Mouse (Mus musculus): ENCODE measurements around the gene Cyp4f39. TPM values are rescaled to one million over a fixed set of nuclear protein-coding genes. Genes with fewer than 3 reads are reported as not detected.

Cyp4f39 gene
- total RNA-seq (2021): not detected
- long read RNA-seq, experiment 1: 0 reads
- long read RNA-seq, experiment 2: 0 reads

- DNase-seq (ENCODE audit: low spot score in 2 of 2): peak in 1 of 2 experiments; percentile 26
These were observed at the start of gene Cyp4f39 for GRCm38 (mm10) chr17:32452482-32452881. Gene Cyp4f39 (plus strand): TSS chr17:32452723.

- no peak for DNase-seq (ENCODE audit: low spot score in 2 of 2)
These were observed 49.8 kb upstream of the Cyp4f39 start for GRCm38 (mm10) chr17:32402779-32403157.

- no peak for DNase-seq (ENCODE audit: low spot score in 2 of 2)
These were observed 49.1 kb upstream of the Cyp4f39 start, which contains the start of gene Rasal3 for GRCm38 (mm10) chr17:32403417-32403816. Gene Rasal3 (minus strand): TSS chr17:32403583.

DNA sequence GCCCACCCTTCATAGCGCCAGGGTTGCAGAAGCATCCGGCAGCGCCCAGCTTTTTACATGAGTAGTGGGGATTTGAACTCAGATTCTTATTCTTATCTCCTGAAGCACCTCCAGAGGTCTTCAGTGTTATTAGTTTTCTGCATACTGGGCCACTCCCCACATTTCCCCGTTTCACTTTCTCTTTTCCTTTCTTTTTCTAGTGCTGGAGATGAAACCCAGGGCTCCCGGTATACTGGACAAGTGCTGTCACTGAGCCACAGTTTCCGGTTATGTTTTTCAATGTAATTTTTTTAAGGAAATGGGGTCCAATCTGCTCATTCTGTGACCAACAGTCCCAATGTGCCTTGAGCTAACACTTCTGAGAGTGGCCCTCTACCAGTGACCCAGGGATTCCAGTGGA, 40.6 kb upstream of the Cyp4f39 start:
- DNase-seq (ENCODE audit: low spot score in 2 of 2): no peak

- no peak for DNase-seq (ENCODE audit: low spot score in 2 of 2)
These were observed 37.0 kb upstream of the Cyp4f39 start for GRCm38 (mm10) chr17:32415417-32416020.

GRCm38 (mm10) chr17:32416771-32417170, 35.8 kb upstream of the Cyp4f39 start:
- no peak for DNase-seq (ENCODE audit: low spot score in 2 of 2)

DNA sequence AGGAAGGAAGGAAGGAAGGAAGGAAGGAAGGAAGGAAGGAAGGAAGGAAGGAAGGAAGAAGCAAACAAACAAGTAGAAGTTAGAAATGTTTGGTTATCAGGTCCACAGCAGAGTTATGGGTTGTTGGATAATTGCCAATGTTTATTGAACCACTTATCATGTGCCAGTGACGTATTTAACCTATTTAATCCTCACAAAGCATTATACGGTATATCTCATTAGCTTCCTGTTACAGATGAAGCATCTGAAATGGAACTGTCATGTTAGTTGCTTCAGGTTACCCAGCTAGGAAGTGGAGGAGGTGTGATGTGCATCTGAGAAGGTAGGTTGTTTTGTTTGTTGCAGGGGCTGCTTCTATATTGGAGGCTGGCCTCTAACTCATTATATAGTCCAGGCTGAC, 32.5 kb upstream of the Cyp4f39 start:
- DNase-seq (ENCODE audit: low spot score in 2 of 2): no peak

- no peak for DNase-seq (ENCODE audit: low spot score in 2 of 2)
These were observed 31.7 kb upstream of the Cyp4f39 start for GRCm38 (mm10) chr17:32420781-32421180.

DNA sequence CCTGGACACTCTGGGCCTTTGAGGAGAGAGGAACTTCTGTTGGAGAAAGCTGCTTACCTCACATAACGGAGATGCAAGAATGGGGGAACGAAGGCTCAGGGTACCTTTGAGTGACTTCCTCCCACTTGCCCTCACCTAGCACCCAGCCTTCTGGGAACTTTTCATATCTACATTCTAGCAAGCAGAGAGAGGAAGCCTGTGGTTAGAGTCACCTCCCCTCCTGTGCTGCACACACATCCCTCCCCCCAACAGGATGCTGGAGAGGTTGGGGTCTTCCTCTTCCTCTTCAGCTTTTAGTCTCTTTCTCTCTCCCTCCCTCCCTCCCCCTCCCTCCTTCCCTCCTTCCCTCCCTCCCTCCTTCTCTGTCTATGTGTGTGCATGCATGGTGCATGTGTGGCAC, 28.5 kb upstream of the Cyp4f39 start, which contains the start of gene Pglyrp2:
TSS of gene Pglyrp2 (minus strand) at position 134 of the 400 bp plus-strand sequence.
- DNase-seq (ENCODE audit: low spot score in 2 of 2): no peak

DNA sequence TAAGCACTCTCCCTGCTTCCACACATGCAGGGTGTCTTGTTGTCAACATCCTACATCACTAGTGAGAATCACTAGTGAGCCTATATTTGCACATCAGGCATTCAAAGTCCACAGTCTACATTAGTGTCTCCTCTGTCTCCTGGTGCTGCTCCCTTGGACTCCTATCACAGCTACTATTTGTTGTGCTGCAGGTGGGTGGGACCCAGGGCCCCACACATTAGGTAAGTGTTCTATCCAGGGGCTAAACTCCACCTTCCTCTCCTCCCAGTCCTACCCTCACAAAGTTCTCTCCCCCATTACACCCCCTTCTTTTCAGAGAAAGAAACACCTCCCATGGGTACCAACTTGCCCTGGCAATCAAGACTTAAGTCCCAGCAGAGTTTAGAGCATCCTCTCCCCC, 25.9 kb upstream of the Cyp4f39 start:
- no peak for DNase-seq (ENCODE audit: low spot score in 2 of 2)

DNA sequence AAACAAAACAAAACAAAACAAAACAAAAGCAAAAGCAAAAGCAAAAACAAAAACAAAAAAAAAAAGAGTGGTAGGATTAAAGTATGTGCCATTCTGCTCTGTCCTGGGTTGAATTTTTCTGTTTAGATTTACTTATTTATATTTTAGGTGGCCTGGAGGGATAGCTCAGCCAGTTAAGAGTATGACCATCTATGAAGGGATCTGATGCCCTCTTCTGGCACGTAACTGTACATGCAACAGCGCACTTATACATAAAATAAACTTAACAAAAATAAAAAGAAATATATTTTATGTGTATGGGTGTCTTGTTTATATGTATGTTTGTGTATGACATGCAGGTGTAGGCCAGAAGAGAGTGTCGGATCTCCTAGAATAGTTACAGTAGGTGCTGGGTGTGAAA, 20.6 kb upstream of the Cyp4f39 start:
- no peak for DNase-seq (ENCODE audit: low spot score in 2 of 2)

DNA sequence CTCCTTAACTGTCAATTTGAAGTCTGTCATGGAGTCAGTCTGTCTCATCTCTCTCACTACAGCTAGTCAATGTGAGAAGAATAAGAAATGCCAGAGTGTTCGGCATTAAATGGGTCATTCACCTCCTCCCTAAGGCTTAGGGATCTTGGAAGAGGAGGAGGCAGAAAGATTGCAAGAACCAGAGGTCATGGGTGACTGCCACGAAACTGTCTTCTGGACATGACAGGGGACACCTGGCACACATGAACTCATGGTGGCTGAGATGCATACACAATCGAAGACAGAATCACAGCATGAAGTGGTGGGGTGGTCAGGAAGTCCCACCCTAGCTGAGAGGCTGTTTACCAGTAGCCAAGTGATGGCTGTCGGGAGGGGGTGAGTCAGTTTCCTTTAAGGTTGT, 18.2 kb upstream of the Cyp4f39 start:
- no peak for DNase-seq (ENCODE audit: low spot score in 2 of 2)

DNA sequence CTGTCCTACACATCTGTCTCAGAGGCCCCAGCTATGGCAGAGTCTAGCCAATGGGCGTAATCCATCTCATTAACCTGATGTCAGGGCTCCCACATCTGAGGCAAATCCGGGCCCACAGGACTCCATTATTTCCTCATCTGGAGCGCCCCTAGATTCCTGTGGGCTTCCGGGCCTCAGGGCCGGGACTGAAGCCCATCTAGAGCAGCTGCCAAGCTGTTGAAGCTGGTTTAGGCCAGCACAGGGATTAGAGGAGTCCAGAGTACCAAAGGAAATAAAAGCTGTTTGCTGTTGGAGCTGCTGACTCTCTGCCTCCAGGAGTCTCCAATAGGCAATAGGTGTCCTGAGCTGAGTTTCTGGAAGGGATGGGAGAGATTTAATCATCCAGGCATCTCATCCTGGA, 17.4 kb upstream of the Cyp4f39 start:
- DNase-seq (ENCODE audit: low spot score in 2 of 2): no peak

- DNase-seq (ENCODE audit: low spot score in 2 of 2): no peak
These were observed 15.4 kb upstream of the Cyp4f39 start for GRCm38 (mm10) chr17:32437106-32437505.

- DNase-seq (ENCODE audit: low spot score in 2 of 2): no peak
These were observed 9.3 kb upstream of the Cyp4f39 start for GRCm38 (mm10) chr17:32443245-32443644.

GRCm38 (mm10) chr17:32445016-32445415, 7.5 kb upstream of the Cyp4f39 start:
- no peak for DNase-seq (ENCODE audit: low spot score in 2 of 2)

GRCm38 (mm10) chr17:32447195-32447594, 5.3 kb upstream of the Cyp4f39 start:
- no peak for DNase-seq (ENCODE audit: low spot score in 2 of 2)

- DNase-seq (ENCODE audit: low spot score in 2 of 2): no peak
These were observed 3.5 kb upstream of the Cyp4f39 start for GRCm38 (mm10) chr17:32449042-32449441.

- no peak for DNase-seq (ENCODE audit: low spot score in 2 of 2)
These were observed 1.5 kb upstream of the Cyp4f39 start for GRCm38 (mm10) chr17:32450844-32451537.

GRCm38 (mm10) chr17:32454188-32454587, 1.7 kb downstream of the Cyp4f39 start:
- no peak for DNase-seq (ENCODE audit: low spot score in 2 of 2)

DNA sequence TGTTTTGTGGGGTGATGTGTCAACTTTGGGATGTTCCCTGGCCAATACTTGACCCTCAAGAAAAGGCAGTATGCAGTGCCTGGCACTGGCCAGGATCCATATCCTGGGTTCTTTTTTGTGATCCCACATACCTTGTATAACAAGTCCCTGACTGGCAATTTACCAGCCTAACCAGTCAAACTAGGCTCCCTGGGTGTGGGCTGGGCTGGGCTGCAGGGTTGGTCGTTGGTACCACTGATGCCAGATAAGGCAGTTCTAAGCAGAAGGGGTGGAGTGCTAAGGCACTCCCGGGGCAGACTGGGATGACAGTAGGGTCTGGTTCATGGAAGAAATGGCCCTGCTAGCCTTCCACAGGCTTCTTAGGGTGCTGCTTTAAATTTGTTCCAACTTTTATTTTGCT, 2.5 kb downstream of the Cyp4f39 start:
- no peak for DNase-seq (ENCODE audit: low spot score in 2 of 2)

- DNase-seq (ENCODE audit: low spot score in 2 of 2): no peak
These were observed 16.0 kb downstream of the Cyp4f39 start for GRCm38 (mm10) chr17:32468494-32468893.

DNA sequence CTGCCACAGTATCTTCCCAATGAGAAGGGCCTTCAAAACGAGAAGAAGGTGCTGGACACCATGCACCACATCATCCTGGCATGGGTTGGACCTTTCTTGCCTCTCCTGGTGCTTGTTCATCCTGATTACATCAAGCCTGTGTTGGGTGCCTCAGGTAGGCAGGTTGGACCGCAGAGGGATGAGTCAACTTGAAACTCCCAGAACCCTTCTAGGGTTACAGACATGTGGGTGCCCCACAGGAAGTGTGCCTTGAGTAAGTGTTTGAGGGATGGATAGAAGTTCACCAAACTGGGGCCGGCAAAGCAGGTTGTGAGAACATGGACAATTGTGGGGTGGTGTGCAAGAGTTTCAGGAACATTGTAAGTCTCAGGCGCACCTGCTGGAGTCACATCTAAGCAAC, 18.3 kb downstream of the Cyp4f39 start:
- no peak for DNase-seq (ENCODE audit: low spot score in 2 of 2)
